Mouse (Mus musculus) embryonic facial prominence, embryonic 14.5 days (tissue): ENCODE measurements around the gene Smagp. TPM values are rescaled to one million over a fixed set of nuclear protein-coding genes. Genes with fewer than 3 reads are reported as not detected.
A peak's percentile ranks its signal among the peaks of the same experiment; 100 is the strongest.

Source experiments
- ATAC-seq: fragments of 200-750 bp; cut with Nextera tagmentation; 2 replicates; pipeline ENCODE4 v1.8.0; 2017; ENCODE audit warnings: low read depth, moderate number of reproducible peaks, moderate TSS enrichment
- DNase-seq: peaks from one replicate; pipeline ENCODE4 v3.0.0-alpha.2; 2015; ENCODE audit warnings: low spot score
- H3K27ac ChIP-seq: fragments of 300-500 bp; sonication (generic); replicated peaks from 2 replicates; pipeline ENCODE4 v1.5.1; 2014; ENCODE audit warnings: low read depth, mild to moderate bottlenecking, low read length, moderate library complexity
- H3K27me3 ChIP-seq: fragments of 300-500 bp; sonication (generic); replicated peaks from 2 replicates; pipeline ENCODE4 v1.6.1; 2014; ENCODE audit warnings: low read length; ENCODE audit not compliant: control insufficient read depth, insufficient read depth
- H3K36me3 ChIP-seq: fragments of 300-500 bp; sonication (generic); 2 replicates; pipeline ENCODE4 v1.6.1; 2014; ENCODE audit warnings: low read length, mixed read lengths; ENCODE audit not compliant: control insufficient read depth, insufficient read depth
- H3K4me1 ChIP-seq: fragments of 300-500 bp; sonication (generic); 2 replicates; pipeline ENCODE4 v1.6.1; 2014; ENCODE audit warnings: antibody characterized with exemption, low read length; ENCODE audit not compliant: control insufficient read depth, insufficient read depth
- H3K4me2 ChIP-seq: fragments of 300-500 bp; sonication (generic); 2 replicates; pipeline ENCODE4 v1.6.1; 2014; ENCODE audit warnings: low read depth, mild to moderate bottlenecking, low read length, moderate library complexity, mixed read lengths
- H3K4me3 ChIP-seq: fragments of 300-500 bp; sonication (generic); 2 replicates; pipeline ENCODE4 v1.5.1; 2014; ENCODE audit warnings: low read depth, mild to moderate bottlenecking, low read length
- H3K9ac ChIP-seq: fragments of 300-500 bp; sonication (generic); 2 replicates; pipeline ENCODE4 v1.6.1; 2014; ENCODE audit warnings: low read depth, mild to moderate bottlenecking, low read length, moderate library complexity, mixed read lengths
- H3K9me3 ChIP-seq: fragments of 300-500 bp; sonication (generic); 2 replicates; pipeline ENCODE4 v1.6.1; 2016; ENCODE audit warnings: low read length; ENCODE audit not compliant: control insufficient read depth
- WGBS: fragments of 180-500 bp; shearing (Covaris S2); extraction: QIAGEN DNeasy Blood & Tissue Kit; methylation state at CpG from one replicate; pipeline ENCODE4 v1.1.7; 2014; 5-methylcytosine and 5-hydroxymethylcytosine counted together
- polyA plus RNA-seq: library from polyadenylated mRNA; unstranded; fragments of >200 nt; fragmentation: Nextera tagmentation; extraction: Ambion mirVana; gene quantifications from 2 replicates; pipeline ENCODE4 v1.2.1, GENCODE M21; 2014

Gene Smagp
- polyA plus RNA-seq, 1 experiment from 2014 or later = 17.2 TPM

GRCm38 (mm10) chr15:100669337-100669736 lies 32.6 kb upstream of the Smagp start, which contains the start of gene Bin2:
TSS of gene Bin2 (minus strand) at chr15:100669553.
- ATAC-seq (no peak), DNase-seq (no peak)
- H3K9me3 ChIP-seq = no peaks in the 10 kb centered on the region
- 89% methylated on average over 19 of the region's 20 CpGs for WGBS
- H3K27me3 ChIP-seq = no peaks in the 10 kb centered on the region
- H3K4me3 ChIP-seq = no peak within 1 kb of the TSS
- no peak within 1 kb of the TSS for H3K9ac ChIP-seq
- no peak within 1 kb of the TSS for H3K4me2 ChIP-seq
- H3K36me3 ChIP-seq = no peaks in the 10 kb centered on the region
- H3K4me1 ChIP-seq = peaks cover 9% of the 10 kb centered on the region
- no peak within 1 kb of the TSS for H3K27ac ChIP-seq

- H3K4me1 ChIP-seq = peaks cover 9% of the 10 kb centered on the region
- no peaks in the 10 kb centered on the region for H3K27me3 ChIP-seq
- no peak overlapping the region for H3K4me3 ChIP-seq
- no peak for DNase-seq
- H3K27ac ChIP-seq = no peak overlapping the region
- ATAC-seq = no peak
- no peaks in the 10 kb centered on the region for H3K36me3 ChIP-seq
- no peak overlapping the region for H3K4me2 ChIP-seq
- 77% methylated on average over 5 of the region's 5 CpGs for WGBS
- no peak overlapping the region for H3K9ac ChIP-seq
- H3K9me3 ChIP-seq = no peaks in the 10 kb centered on the region
Observed at GRCm38 (mm10) chr15:100667871-100668545, 31.3 kb upstream of the Smagp start.

GRCm38 (mm10) chr15:100667420-100667819 lies 30.7 kb upstream of the Smagp start:
- Histone ChIP-seq H3K9me3 (no peaks in the 10 kb centered on the region), H3K9ac (no peak overlapping the region), H3K36me3 (no peaks in the 10 kb centered on the region), H3K27ac (no peak overlapping the region), H3K4me1 (peaks cover 9% of the 10 kb centered on the region), H3K4me3 (no peak overlapping the region), H3K27me3 (no peaks in the 10 kb centered on the region), H3K4me2 (no peak overlapping the region)
- 55% methylated on average over 6 of the region's 6 CpGs for WGBS
- DNase-seq (no peak), ATAC-seq (no peak)

GRCm38 (mm10) chr15:100666851-100667250 lies 30.1 kb upstream of the Smagp start:
- DNase-seq (no peak), ATAC-seq (no peak)
- Histone ChIP-seq H3K4me2 (no peak overlapping the region), H3K27ac (no peak overlapping the region), H3K9ac (no peak overlapping the region), H3K4me3 (no peak overlapping the region), H3K36me3 (no peaks in the 10 kb centered on the region), H3K27me3 (no peaks in the 10 kb centered on the region), H3K4me1 (peaks cover 9% of the 10 kb centered on the region), H3K9me3 (no peaks in the 10 kb centered on the region)
- 26% methylated on average over 12 of the region's 12 CpGs for WGBS

- DNase-seq (peak; percentile 55), ATAC-seq (no peak)
- WGBS = 6% methylated on average over 7 of the region's 7 CpGs
- Histone ChIP-seq H3K9me3 (no peaks in the 10 kb centered on the region), H3K4me3 (no peak overlapping the region), H3K9ac (0 out of 2 replicates have a peak overlapping the region, but pooled peaks have one; percentile 11), H3K4me1 (peaks cover 9% of the 10 kb centered on the region), H3K4me2 (no peak overlapping the region), H3K27ac (no peak overlapping the region), H3K27me3 (no peaks in the 10 kb centered on the region), H3K36me3 (no peaks in the 10 kb centered on the region)
Observed at GRCm38 (mm10) chr15:100666219-100666696, 29.5 kb upstream of the Smagp start.

- ATAC-seq (no peak), DNase-seq (no peak)
- WGBS = 36% methylated on average over 9 of the region's 9 CpGs
- Histone ChIP-seq H3K9me3 (no peaks in the 10 kb centered on the region), H3K27ac (no peak overlapping the region), H3K36me3 (no peaks in the 10 kb centered on the region), H3K27me3 (no peaks in the 10 kb centered on the region), H3K4me2 (no peak overlapping the region), H3K4me1 (peaks cover 9% of the 10 kb centered on the region), H3K9ac (no peak overlapping the region), H3K4me3 (no peak overlapping the region)
Observed at GRCm38 (mm10) chr15:100665411-100666218, 28.9 kb upstream of the Smagp start.

GRCm38 (mm10) chr15:100664813-100665274 lies 28.1 kb upstream of the Smagp start:
- Histone ChIP-seq H3K4me2 (no peak overlapping the region), H3K4me1 (peaks cover 9% of the 10 kb centered on the region), H3K27me3 (no peaks in the 10 kb centered on the region), H3K27ac (no peak overlapping the region), H3K9me3 (no peaks in the 10 kb centered on the region), H3K9ac (no peak overlapping the region), H3K36me3 (no peaks in the 10 kb centered on the region), H3K4me3 (no peak overlapping the region)
- 77% methylated on average over 9 of the region's 9 CpGs for WGBS
- DNase-seq (no peak), ATAC-seq (no peak)

- 0 out of 2 replicates have a peak, but pooled peaks cover 2% of the 10 kb centered on the region for H3K4me1 ChIP-seq
- H3K4me3 ChIP-seq = no peak overlapping the region
- no peaks in the 10 kb centered on the region for H3K9me3 ChIP-seq
- H3K9ac ChIP-seq = no peak overlapping the region
- WGBS = 90% methylated on average over 5 of the region's 5 CpGs
- ATAC-seq (no peak), DNase-seq (no peak)
- no peak overlapping the region for H3K4me2 ChIP-seq
- no peaks in the 10 kb centered on the region for H3K36me3 ChIP-seq
- H3K27ac ChIP-seq = no peak overlapping the region
- no peaks in the 10 kb centered on the region for H3K27me3 ChIP-seq
Observed at GRCm38 (mm10) chr15:100660805-100661204, 24.1 kb upstream of the Smagp start.
